Mouse (Mus musculus) CH12.LX (cell line): ENCODE results near the gene Tm7sf2. TPM values are rescaled to one million over a fixed set of nuclear protein-coding genes. Genes with fewer than 3 reads are reported as not detected.

Source experiments
- DNase-seq: peaks from one replicate; pipeline ENCODE4 v3.0.0-alpha.2; 2013; ENCODE audit errors: extremely low read depth
- H3K27ac ChIP-seq: 2 replicates; pipeline ENCODE4 v1.5.1; 2012; ENCODE audit warnings: low read depth, mild to moderate bottlenecking, control low read depth, moderate library complexity; ENCODE audit not compliant: insufficient read depth
- H3K27me3 ChIP-seq: replicated peaks from 2 replicates; pipeline ENCODE3; 2012; ENCODE audit warnings: inconsistent platforms
- H3K36me3 ChIP-seq, 2 experiments: replicated peaks in 1 of 2; 2 replicates each; pipeline versions ENCODE3 to v1.6.1; 2012; ENCODE audit warnings: inconsistent platforms in 1 of 2, low read length in 1 of 2, mild to moderate bottlenecking in 1 of 2, mixed read lengths in 1 of 2, moderate library complexity in 1 of 2; ENCODE audit not compliant: control insufficient read depth in 1 of 2, insufficient read depth in 1 of 2
- H3K4me1 ChIP-seq, 2 experiments: 2 replicates each; pipeline ENCODE4 v1.6.1; 2012; ENCODE audit warnings: inconsistent platforms in 1 of 2, moderate library complexity in 1 of 2; ENCODE audit not compliant: insufficient read depth in 2 of 2, control insufficient read depth in 1 of 2
- H3K4me2 ChIP-seq: 2 replicates; pipeline ENCODE4 v1.6.1; 2012; ENCODE audit warnings: low read depth, mild to moderate bottlenecking, control low read depth; ENCODE audit not compliant: poor library complexity, insufficient read depth, severe bottlenecking
- H3K4me3 ChIP-seq, 3 experiments: fragments of 150-350 bp in 1 of 3; sonication (generic) in 1 of 3; replicated peaks in 1 of 3; 2 replicates each; pipeline versions ENCODE3 to v1.5.1; 2011 to 2012; ENCODE audit warnings: low read depth in 2 of 3, low read length in 2 of 3, mild to moderate bottlenecking in 2 of 3, moderate library complexity in 2 of 3, control low read depth in 1 of 3, improper control_type of control experiment in 1 of 3, inconsistent platforms in 1 of 3, mixed read lengths in 1 of 3; ENCODE audit not compliant: poor library complexity in 1 of 3
- H3K79me2 ChIP-seq: replicated peaks from 2 replicates; pipeline ENCODE4 v1.6.1; 2012; ENCODE audit warnings: mild to moderate bottlenecking, moderate library complexity; ENCODE audit not compliant: control insufficient read depth, poor library complexity, insufficient read depth, severe bottlenecking; ENCODE audit errors: extremely low read depth
- H3K9ac ChIP-seq: 2 replicates; pipeline ENCODE4 v1.6.1; 2012; ENCODE audit warnings: low read depth, mild to moderate bottlenecking, control low read depth, moderate library complexity; ENCODE audit not compliant: insufficient read depth
- H3K9me3 ChIP-seq: replicated peaks from 2 replicates; pipeline ENCODE3; 2012; ENCODE audit warnings: low read length, inconsistent platforms, mixed read lengths
- BHLHE40 ChIP-seq: IDR thresholded peaks from 2 replicates; pipeline ENCODE4 v1.6.1; 2011; ENCODE audit warnings: mild to moderate bottlenecking, low read depth, low read length, improper control_type of control experiment
- CHD2 ChIP-seq: IDR thresholded peaks from 2 replicates; pipeline ENCODE4 v1.6.1; 2011; ENCODE audit warnings: low read length, improper control_type of control experiment
- CTCF ChIP-seq, 2 experiments: IDR thresholded peaks in 1 of 2; conservative IDR thresholded peaks in 1 of 2; 2 replicates each; pipeline ENCODE4 v1.5.1; 2011 to 2012; ENCODE audit warnings: low read depth in 2 of 2, low read length in 2 of 2, improper control_type of control experiment in 1 of 2, inconsistent platforms in 1 of 2, mild to moderate bottlenecking in 1 of 2, moderate library complexity in 1 of 2
- E2F4 ChIP-seq: IDR thresholded peaks from 2 replicates; pipeline ENCODE4 v1.6.1; 2011; ENCODE audit warnings: low read depth, low read length, improper control_type of control experiment; ENCODE audit not compliant: insufficient replicate concordance
- ELF1 ChIP-seq: IDR thresholded peaks from 2 replicates; pipeline ENCODE4 v1.6.1; 2014; ENCODE audit warnings: low read depth, mild to moderate bottlenecking, inconsistent platforms, low read length, improper control_type of control experiment
- EP300 ChIP-seq: IDR thresholded peaks from 2 replicates; pipeline ENCODE4 v1.6.1; 2011; ENCODE audit warnings: low read length, improper control_type of control experiment
- ETS1 ChIP-seq: conservative IDR thresholded peaks from 2 replicates; pipeline ENCODE4 v1.6.1; 2012; ENCODE audit warnings: low read depth, mild to moderate bottlenecking, inconsistent platforms, low read length, improper control_type of control experiment, moderate library complexity
- GABPA ChIP-seq: IDR thresholded peaks from 2 replicates; pipeline ENCODE4 v1.6.1; 2012; ENCODE audit warnings: low read depth, low read length, improper control_type of control experiment, inconsistent platforms; ENCODE audit not compliant: insufficient replicate concordance
- HCFC1 ChIP-seq: IDR thresholded peaks from 2 replicates; pipeline ENCODE4 v1.6.1; 2012; ENCODE audit warnings: low read depth, mild to moderate bottlenecking, inconsistent platforms, low read length, improper control_type of control experiment
- IRF4 ChIP-seq: IDR thresholded peaks from 2 replicates; pipeline ENCODE4 v1.6.1; 2014; ENCODE audit warnings: low read depth, mild to moderate bottlenecking, inconsistent platforms, low read length, improper control_type of control experiment
- KAT2A ChIP-seq: IDR thresholded peaks from 2 replicates; pipeline ENCODE4 v1.6.1; 2012; ENCODE audit warnings: low read length, improper control_type of control experiment, inconsistent platforms; ENCODE audit not compliant: insufficient replicate concordance
- MXI1 ChIP-seq: IDR thresholded peaks from 2 replicates; pipeline ENCODE4 v1.6.1; 2011; ENCODE audit warnings: mild to moderate bottlenecking, low read depth, low read length, improper control_type of control experiment
- MYC ChIP-seq: IDR thresholded peaks from 2 replicates; pipeline ENCODE4 v1.6.1; 2011; ENCODE audit warnings: low read depth, mild to moderate bottlenecking, improper control_type of control experiment, low read length
- SMC3 ChIP-seq: IDR thresholded peaks from 2 replicates; pipeline ENCODE4 v1.6.1; 2011; ENCODE audit warnings: low read depth, low read length, improper control_type of control experiment
- USF1 ChIP-seq: IDR thresholded peaks from 2 replicates; pipeline ENCODE4 v1.6.1; 2014; ENCODE audit warnings: low read depth, mild to moderate bottlenecking, inconsistent platforms, low read length, improper control_type of control experiment
- USF2 ChIP-seq: conservative IDR thresholded peaks from 2 replicates; pipeline ENCODE4 v1.6.1; 2011; ENCODE audit warnings: low read depth, low read length, improper control_type of control experiment
- ZC3H11A ChIP-seq: IDR thresholded peaks from 2 replicates; pipeline ENCODE4 v1.6.1; 2012; ENCODE audit warnings: low read depth, mild to moderate bottlenecking, inconsistent platforms, low read length, improper control_type of control experiment
- ZMIZ1 ChIP-seq: IDR thresholded peaks from 2 replicates; pipeline ENCODE4 v1.6.1; 2012; ENCODE audit warnings: low read depth, mild to moderate bottlenecking, inconsistent platforms, low read length, improper control_type of control experiment
- ZNF384 ChIP-seq: IDR thresholded peaks from 2 replicates; pipeline ENCODE4 v1.6.1; 2012; ENCODE audit warnings: low read depth, low read length, improper control_type of control experiment, inconsistent platforms
- dilution Hi-C: fragments of 300-500 bp; cut with MboI; formaldehyde crosslinking; loops from 2 replicates; pipeline ENCODE4 v1.14.3; 2020; ENCODE audit warnings: low sequenced_read_pairs; ENCODE audit not compliant: extremely low pct_unique_long_range_greater_than_20kb, extremely low pct_ligation_motif_present
- in situ Hi-C: fragments of 300-500 bp; cut with MboI; formaldehyde crosslinking; loops from 3 replicates; pipeline ENCODE4 v1.14.3; 2019; ENCODE audit warnings: low sequenced_read_pairs, low pct_ligation_motif_present, low pct_unique_long_range_greater_than_20kb, mixed read lengths
- polyA plus RNA-seq: library from polyadenylated mRNA; unstranded; fragments of >175 nt; gene quantifications from 2 replicates; pipeline ENCODE4 v1.2.1, GENCODE M21; 2012; ENCODE audit warnings: low read depth; ENCODE audit not compliant: insufficient read length
- total RNA-seq, 2 experiments: library from RNA; depleted of rRNA; stranded (reverse); fragments of 300-350 nt in 1 of 2; fragments of >200 nt in 1 of 2; gene quantifications; 2 replicates each; pipeline ENCODE4 v1.2.3; 2012 to 2014

Gene Tm7sf2
- total and polyA plus RNA-seq, 3 experiments, result 10.8 to 15.1 (median 11.7) TPM

DNA sequence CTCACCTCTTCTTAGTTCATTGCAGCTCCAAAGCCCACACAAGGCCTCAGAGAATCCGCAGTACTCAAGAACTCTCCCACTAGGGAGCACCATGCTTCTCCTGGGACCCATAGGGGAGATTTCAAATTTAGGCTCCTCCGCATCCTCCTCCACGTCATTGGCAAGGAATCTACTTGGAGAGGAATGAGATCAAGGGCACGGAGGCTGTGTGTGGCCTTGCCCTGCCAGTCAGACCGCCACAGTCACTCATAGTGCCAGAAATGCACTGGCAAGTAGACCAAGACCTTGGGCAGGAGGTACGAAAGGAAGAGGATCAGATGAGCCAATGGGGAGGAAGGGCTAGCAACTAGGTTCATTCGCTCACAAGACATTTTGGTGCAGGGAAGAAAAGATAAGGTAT, 44.2 kb downstream of the Tm7sf2 start:
- H3K27ac ChIP-seq, result no peak overlapping the region
- no peaks in the 10 kb centered on the region for H3K9me3 ChIP-seq
- peaks cover 5 to 19% of the 10 kb centered on the region in 2 experiments for H3K4me1 ChIP-seq
- no peak for DNase-seq
- in situ Hi-C loops (no loop called here), dilution Hi-C loops (no loop called here)
- peaks cover 6% of the 10 kb centered on the region for H3K27me3 ChIP-seq
- no peak overlapping the region for H3K4me2 ChIP-seq
- H3K79me2 ChIP-seq, result no peaks in the 10 kb centered on the region
- TF ChIP-seq IRF4, result no peak
- TF ChIP-seq KAT2A, result no peak
- no peak for TF ChIP-seq ZMIZ1
- TF ChIP-seq GABPA, result no peak
- TF ChIP-seq ELF1, result no peak
- no peak for TF ChIP-seq EP300
- no peak for TF ChIP-seq BHLHE40
- TF ChIP-seq SMC3, result no peak
- TF ChIP-seq USF2, result no peak
- TF ChIP-seq ETS1, result no peak
- no peak for TF ChIP-seq CHD2
- H3K36me3 ChIP-seq, result no peaks in the 10 kb centered on the region
- no peak overlapping the region for H3K4me3 ChIP-seq
- H3K9ac ChIP-seq, result no peak overlapping the region

GRCm38 (mm10) chr19:6023059-6023458, 45.1 kb downstream of the Tm7sf2 start:
- no peak for TF ChIP-seq KAT2A
- TF ChIP-seq USF2, result no peak
- TF ChIP-seq USF1, result no peak
- no peak for TF ChIP-seq ZNF384
- TF ChIP-seq MXI1, result no peak
- no peak for TF ChIP-seq CTCF (conservative IDR thresholded peaks at IDR 0.05 in 1 of 2, IDR thresholded peaks at IDR 0.05 in 1 of 2; ENCODE audit: low read depth in 2 of 2, low read length in 2 of 2)
- no peak for TF ChIP-seq MYC
- no peak for TF ChIP-seq ZC3H11A
- TF ChIP-seq E2F4, result no peak
- no peak for TF ChIP-seq ZMIZ1
- TF ChIP-seq ELF1, result no peak
- TF ChIP-seq HCFC1, result no peak
- dilution Hi-C loops, result no loop called here
- Histone ChIP-seq H3K36me3 (no peaks in the 10 kb centered on the region), H3K4me1 (peaks cover 5 to 22% of the 10 kb centered on the region in 2 experiments), H3K4me2 (no peak overlapping the region), H3K9ac (no peak overlapping the region), H3K9me3 (no peaks in the 10 kb centered on the region), H3K27me3 (peaks cover 6% of the 10 kb centered on the region), H3K4me3 (no peak overlapping the region), H3K79me2 (no peaks in the 10 kb centered on the region), H3K27ac (no peak overlapping the region)
- no peak for DNase-seq
- in situ Hi-C loops, result no loop called here
